Mouse (Mus musculus): ENCODE data around the gene Slc38a11. TPM values are rescaled to one million over a fixed set of nuclear protein-coding genes. Genes with fewer than 3 reads are reported as not detected.

Gene Slc38a11
- polyA plus RNA-seq, 1 experiment, result not detected

DNA sequence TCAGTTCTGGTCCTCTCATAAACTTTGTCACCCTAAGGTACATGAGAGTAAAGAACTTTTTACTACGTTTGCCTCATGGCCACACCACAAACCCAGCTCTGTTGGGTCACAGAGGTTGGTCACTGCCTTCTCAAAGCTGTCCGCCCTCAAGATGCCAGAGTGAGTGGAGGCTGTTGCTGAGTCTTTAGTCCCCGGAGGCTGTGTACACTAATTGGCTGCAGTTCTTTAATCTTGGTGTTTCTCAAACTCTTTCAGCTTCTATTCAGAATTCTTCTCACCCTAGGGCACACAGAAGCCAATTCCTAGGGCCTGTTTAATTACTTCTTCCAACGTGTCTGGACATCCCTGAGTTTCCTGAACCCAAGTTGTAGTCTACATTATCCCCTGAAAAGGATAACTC lies 96.0 kb downstream of the Slc38a11 start:
- Histone ChIP-seq H3K36me3 (ENCODE audit: control insufficient read depth, insufficient read depth, low read length) (no peaks in the 10 kb centered on the region), H3K27me3 (ENCODE audit: control insufficient read depth, insufficient read depth, low read length) (no peaks in the 10 kb centered on the region), H3K27ac (ENCODE audit: control insufficient read depth, insufficient read depth, low read length) (no peak overlapping the region), H3K4me3 (ENCODE audit: control insufficient read depth, insufficient read depth, low read length) (no peak overlapping the region), H3K4me1 (replicated peaks; ENCODE audit: control insufficient read depth, insufficient read depth, low read length) (no peaks in the 10 kb centered on the region)
- DNase-seq, result no peak
- 92% methylated on average over 4 of the region's 4 CpGs for WGBS
- TF ChIP-seq CTCF (IDR thresholded peaks at IDR 0.05; ENCODE audit: borderline replicate concordance, control insufficient read depth, extremely low read depth, insufficient read depth, low read length, poor library complexity), result no peak
- TF ChIP-seq POLR2A (IDR thresholded peaks at IDR 0.05; ENCODE audit: control insufficient read depth, extremely low read depth, insufficient read depth, low read length, poor library complexity), result no peak

DNA sequence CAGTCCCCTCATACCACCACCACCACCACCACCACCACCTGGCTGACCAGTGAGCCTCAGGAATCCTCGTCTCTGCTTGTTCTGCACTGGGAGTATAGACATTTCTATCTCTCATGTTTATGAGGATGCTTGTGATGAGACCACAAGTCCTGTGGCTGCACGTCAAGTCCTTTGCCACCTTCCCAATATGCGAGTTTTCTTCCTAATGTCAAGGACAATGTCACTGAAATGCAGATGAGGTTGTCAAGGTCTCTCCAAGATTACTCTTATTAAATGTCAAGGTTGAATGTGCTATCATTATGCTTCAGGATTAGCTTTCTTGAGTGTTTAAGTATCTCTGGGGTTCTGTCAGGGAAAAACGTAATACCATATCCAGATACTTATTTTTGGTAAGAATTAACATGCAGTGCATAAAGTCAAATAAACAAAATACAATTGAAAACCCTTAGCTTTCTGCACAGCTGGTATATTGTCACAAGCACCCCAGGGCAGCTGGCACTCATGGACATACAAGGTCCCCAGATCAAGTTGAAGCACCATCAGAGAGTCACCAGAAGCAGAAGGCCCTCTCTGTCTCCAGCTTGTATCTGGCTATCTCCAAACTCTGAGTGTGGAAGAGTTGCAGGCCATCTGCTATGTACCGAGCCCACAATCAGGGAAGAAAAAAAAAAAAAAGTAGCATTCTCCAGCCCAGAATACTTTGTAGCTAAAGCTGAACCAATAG lies 97.1 kb downstream of the Slc38a11 start:
- Histone ChIP-seq H3K27me3 (ENCODE audit: control insufficient read depth, insufficient read depth, low read length) (no peaks in the 10 kb centered on the region), H3K27ac (ENCODE audit: control insufficient read depth, insufficient read depth, low read length) (no peak overlapping the region), H3K36me3 (ENCODE audit: control insufficient read depth, insufficient read depth, low read length) (no peaks in the 10 kb centered on the region), H3K4me1 (replicated peaks; ENCODE audit: control insufficient read depth, insufficient read depth, low read length) (no peaks in the 10 kb centered on the region), H3K4me3 (ENCODE audit: control insufficient read depth, insufficient read depth, low read length) (no peak overlapping the region)
- TF ChIP-seq CTCF (IDR thresholded peaks at IDR 0.05; ENCODE audit: borderline replicate concordance, control insufficient read depth, extremely low read depth, insufficient read depth, low read length, poor library complexity) (no peak), POLR2A (IDR thresholded peaks at IDR 0.05; ENCODE audit: control insufficient read depth, extremely low read depth, insufficient read depth, low read length, poor library complexity) (no peak)
- WGBS, result 98% methylated on average over 5 of the region's 5 CpGs
- no peak for DNase-seq

Other genes starting within 250 kb of the Slc38a11 start
- 2.9 and 3.5 TPM in 2 replicates for gene Cobll1, start 124.6 kb downstream of the Slc38a11 start, polyA plus RNA-seq (2012; rRNA removed)
- gene Scn3a, start 203.6 kb upstream of the Slc38a11 start, polyA plus RNA-seq (2012; rRNA removed), result 0.09 and 0.18 TPM in 2 replicates

All from thymus, adult 2 months (tissue).